Mouse (Mus musculus): ENCODE data around the gene Lrp1.

The Lrp1 gene

GRCm38 (mm10) chr10:127508239-127508638, 112.7 kb downstream of the Lrp1 start:
- in situ Hi-C loops (cut with MboI, MseI): loop anchor here (5.0 kb wide), 1 partner anchor 34 kb away; no protein-coding TSS in a partner anchor

DNA sequence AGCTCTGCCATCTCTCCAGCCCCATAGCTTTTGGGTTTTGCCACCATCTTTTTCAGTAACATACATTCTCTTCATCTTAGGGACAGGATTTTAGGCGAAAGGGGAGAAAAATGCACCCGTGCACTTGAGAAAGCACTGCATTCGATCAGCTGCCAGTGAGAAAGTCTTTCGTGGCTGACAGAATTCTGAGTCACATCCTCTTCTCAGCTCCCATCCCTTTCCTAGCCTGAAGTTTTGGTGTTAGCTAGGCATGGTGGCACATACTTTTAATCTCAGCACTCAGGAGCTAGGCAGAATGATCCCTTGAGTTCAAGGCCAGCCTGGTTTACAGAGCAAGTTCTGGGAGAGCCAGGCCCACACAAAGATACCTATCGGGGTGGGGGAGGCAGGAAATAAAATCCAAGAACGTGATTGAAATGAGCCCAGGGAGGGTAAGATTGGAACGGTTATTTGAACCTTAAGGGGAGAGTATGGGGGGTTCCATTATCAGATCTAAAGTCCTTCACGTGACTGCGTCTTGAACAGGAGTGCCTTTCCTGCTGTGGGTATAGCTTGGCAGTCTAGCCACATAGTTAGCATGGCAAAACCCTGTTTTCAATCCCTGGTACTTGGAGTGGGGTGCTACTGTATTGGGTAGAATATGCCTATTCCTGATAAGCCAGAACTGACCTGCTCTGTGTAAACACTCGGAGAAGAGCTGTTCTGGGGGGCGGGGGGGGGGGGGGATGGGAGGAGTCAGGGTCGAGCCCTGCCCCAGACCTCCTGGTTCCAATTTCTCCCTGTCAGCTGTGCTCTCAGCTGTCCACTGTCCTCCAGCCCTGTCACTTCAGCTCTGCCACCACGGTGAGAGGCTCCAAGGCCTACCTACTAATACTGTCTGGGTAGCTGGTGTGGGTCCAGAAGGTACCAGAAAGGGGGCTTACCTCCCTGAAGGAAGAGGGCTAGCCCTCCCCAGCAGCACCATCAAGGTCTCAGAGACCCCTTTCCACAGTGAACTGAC, 119.8 kb downstream of the Lrp1 start, which contains the start of gene Stac3:
Gene Stac3, plus strand, starts transcription at position 793 of the 1,000 bp plus-strand sequence.
- in situ Hi-C loops (cut with MboI, MseI): no loop called here

DNA sequence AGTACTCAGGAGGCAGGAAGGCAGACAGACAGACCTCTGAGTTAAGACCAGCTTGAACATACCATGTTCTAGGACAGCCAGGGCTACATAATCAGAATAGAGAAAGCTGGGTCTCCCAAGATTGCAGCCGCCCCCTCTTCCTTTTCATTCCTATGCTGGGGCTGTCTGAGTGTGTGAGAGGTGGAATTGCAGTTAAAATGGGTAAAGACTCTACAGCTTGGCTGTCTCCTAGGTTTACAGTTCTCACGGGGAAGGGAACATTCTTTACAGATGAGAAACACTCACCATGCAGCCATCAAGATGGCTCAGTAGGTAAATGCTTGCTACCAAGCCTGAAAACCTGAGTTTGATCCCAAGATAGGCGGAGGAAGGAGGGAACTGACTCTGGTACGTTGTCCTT, 120.9 kb downstream of the Lrp1 start:
- in situ Hi-C loops (cut with MboI, MseI): no loop called here

- in situ Hi-C loops (cut with MboI, MseI): no loop called here
These were observed 121.4 kb downstream of the Lrp1 start for GRCm38 (mm10) chr10:127499516-127499915.

DNA sequence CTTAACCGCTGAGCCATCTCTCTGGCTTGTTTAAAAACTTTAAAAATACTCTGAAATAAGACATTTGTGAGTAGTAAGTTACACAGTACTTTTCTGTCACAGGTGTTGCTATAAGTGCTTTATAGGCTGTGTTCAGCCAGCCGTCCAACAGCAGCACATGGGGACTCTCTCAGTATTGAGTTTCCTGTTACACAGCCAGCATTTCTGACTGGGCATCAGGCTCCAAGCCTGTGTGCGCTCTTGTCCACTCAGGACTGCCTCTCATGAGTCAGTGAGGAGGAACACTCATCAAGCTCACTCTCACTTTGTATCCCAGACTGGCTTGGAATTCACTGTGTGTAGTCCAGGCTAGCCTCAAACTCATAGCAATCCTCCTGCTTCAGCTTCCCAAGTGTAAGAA, 124.8 kb downstream of the Lrp1 start:
- in situ Hi-C loops (cut with MboI, MseI): no loop called here

- in situ Hi-C loops (cut with MboI, MseI): no loop called here
These were observed 128.8 kb downstream of the Lrp1 start for GRCm38 (mm10) chr10:127492118-127492517.

- in situ Hi-C loops (cut with MboI, MseI): no loop called here
These were observed 129.8 kb downstream of the Lrp1 start for GRCm38 (mm10) chr10:127491128-127491512.

- in situ Hi-C loops (cut with MboI, MseI): no loop called here
These were observed 130.5 kb downstream of the Lrp1 start for GRCm38 (mm10) chr10:127490160-127491127.

- in situ Hi-C loops (cut with MboI, MseI): no loop called here
These were observed 132.1 kb downstream of the Lrp1 start for GRCm38 (mm10) chr10:127488856-127489255.

Measured in T-helper 2 cell (primary cell).